Mouse (Mus musculus): ENCODE measurements at regions not wholly inside any gene's neighbourhood (a gene's known extent, or its start where the extent isn't known, plus 50 kb on each side); places are given as distances from the start of the nearest gene placed in this dataset.

GRCm38 (mm10) chrX:97141170-97142085, 69.0 kb downstream of the Pgr15l start:
- peak; percentile 58 for DNase-seq (ENCODE audit: low read depth)

GRCm38 (mm10) chrX:97142237-97142636, 69.8 kb downstream of the Pgr15l start:
- DNase-seq (ENCODE audit: low read depth) = peak; percentile 13

GRCm38 (mm10) chrX:97156155-97156554, 83.8 kb downstream of the Pgr15l start:
- DNase-seq (ENCODE audit: low read depth) = peak; percentile 37
